Mouse (Mus musculus) layer of hippocampus, postnatal 25 days (tissue): ENCODE measurements at regions not wholly inside any gene's neighbourhood (a gene's known extent, or its start where the extent isn't known, plus 50 kb on each side); places are given as distances from the start of the nearest gene placed in this dataset.
"Not testable (repeated sequence)": the region's sequence is repeated elsewhere in the genome, so short reads cannot be mapped to it uniquely, and the experiment has no call there.

Experiments
- DNase-seq, 2 experiments: peaks; one replicate each; pipeline ENCODE4 v3.0.0; 2022; ENCODE audit warnings: mixed read lengths in 2 of 2, low spot score in 1 of 2; ENCODE audit errors: extremely low spot score in 1 of 2

- DNase-seq: no peak
Observed at GRCm38 (mm10) chr8:18065456-18065855, 912.6 kb downstream of the Defb40 start.

DNA sequence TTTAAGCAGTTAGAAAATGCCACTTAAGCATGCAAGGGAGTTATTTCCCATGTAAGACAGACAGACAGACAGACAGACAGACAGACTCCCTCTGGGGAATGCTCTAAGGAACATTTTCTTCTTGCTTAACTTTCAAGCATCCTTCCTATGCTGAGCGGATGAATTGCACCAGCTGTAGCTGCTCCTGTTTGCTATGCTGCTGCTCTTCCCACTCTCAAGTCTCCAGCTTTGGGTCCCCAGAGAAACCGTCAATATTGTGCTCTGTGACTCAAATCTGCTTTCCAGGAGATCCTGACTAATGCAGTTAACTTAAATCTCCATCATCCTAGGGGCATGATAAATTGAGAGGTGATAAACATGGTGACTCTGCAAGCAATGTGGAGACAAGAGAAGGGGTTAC, 918.5 kb downstream of the Defb40 start:
- no peak for DNase-seq

GRCm38 (mm10) chr8:18021196-18021595, 956.9 kb downstream of the Defb40 start:
- DNase-seq: no peak

DNA sequence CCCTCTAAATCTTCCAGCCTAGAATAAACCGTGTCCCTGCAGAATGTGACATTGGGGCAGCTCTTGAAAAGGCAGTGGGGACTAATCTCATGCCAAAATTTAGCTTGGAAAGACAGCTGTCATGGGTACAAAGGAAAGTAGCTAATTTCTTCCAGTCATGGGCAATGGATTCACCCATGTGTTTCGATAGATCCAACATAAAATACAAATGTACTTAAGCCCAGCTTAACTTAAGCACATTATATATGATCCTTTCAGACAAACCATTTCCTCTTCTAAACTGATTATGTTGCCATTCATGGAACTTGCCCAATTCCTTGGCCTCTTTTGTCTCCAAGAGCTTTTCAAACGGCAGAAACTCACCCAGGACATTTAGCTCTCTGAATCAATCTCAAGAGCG, 970.5 kb downstream of the Defb40 start:
- DNase-seq: no peak

GRCm38 (mm10) chr8:18005660-18006059, 972.4 kb downstream of the Defb40 start:
- no peak for DNase-seq

- no peak for DNase-seq
Observed at GRCm38 (mm10) chr8:18000750-18001149, 977.3 kb downstream of the Defb40 start.

DNA sequence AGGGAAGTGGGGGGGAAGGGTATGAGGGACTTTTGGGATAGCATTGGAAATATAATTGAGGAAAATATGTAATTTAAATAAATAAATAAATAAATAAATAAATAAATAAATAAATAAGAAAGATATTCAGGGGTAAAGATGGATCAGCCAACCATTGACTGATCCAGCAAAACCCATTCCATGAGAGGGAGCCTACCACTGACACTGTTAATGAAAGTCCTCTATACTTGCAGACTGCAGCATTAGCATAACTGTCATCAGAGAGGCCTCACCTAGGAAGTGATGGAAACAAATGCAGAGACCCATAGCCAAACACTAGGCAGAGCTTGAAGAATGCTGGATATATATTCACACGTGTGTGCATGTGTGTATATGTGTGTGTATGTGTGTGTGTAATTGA, 993.3 kb downstream of the Defb40 start:
- DNase-seq: no peak

DNA sequence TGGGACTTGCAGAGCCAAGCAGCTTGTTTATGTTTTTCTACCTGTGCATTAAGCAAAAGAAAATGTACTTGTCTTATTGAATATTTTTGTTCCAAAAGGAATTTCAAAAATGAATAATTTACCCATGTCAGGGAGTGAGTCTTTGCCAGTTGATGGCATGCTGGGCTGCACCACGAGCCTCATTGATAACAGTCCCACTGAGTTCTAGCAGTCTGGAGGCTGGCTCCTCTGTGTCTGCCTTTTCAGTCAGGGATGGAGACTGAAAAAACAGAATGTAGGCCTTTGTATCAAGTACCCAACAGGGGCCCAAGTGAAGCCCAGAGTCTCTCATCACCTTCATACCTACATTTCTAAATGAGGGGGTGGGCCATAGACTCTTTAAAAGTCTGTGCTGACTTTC, 1029.2 kb downstream of the Defb40 start:
- DNase-seq: no peak

GRCm38 (mm10) chr8:17948053-17948834, 1029.8 kb downstream of the Defb40 start:
- peak in 1 of 2 experiments; percentile 4 for DNase-seq

GRCm38 (mm10) chr8:17934696-17935095, 1043.4 kb downstream of the Defb40 start:
- DNase-seq: no peak

- DNase-seq: no peak
Observed at GRCm38 (mm10) chr8:17909316-17909715, 1068.7 kb downstream of the Defb40 start.

- DNase-seq: not testable (repeated sequence)
Observed at GRCm38 (mm10) chr8:17888598-17888997, 1089.5 kb downstream of the Defb40 start.

DNA sequence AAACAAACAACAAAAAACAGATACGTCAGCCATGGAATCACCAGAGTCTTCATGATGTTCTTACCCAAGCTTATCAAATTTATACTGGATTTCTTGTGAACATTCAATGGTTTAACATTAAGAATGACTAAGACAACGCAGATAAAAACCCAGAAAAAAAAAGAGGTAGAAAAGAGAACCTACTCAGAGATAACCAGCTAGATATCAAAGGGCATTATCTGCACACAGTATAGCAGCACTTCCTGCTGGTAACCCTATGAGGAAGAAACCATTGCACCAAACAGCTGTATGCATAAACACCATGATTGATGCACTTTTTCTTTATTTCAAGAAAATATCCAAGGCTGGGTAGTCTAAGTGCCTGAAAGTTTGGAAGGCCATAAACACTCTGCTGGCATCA, 1114.7 kb downstream of the Defb40 start:
- no peak for DNase-seq
